Mouse (Mus musculus) macrophage (primary cell): ENCODE measurements around the gene Adam4. TPM values are rescaled to one million over a fixed set of nuclear protein-coding genes. Genes with fewer than 3 reads are reported as not detected.
"Not testable (repeated sequence)": the region's sequence is repeated elsewhere in the genome, so short reads cannot be mapped to it uniquely, and the experiment has no call there.

Experiments
- H3K27ac ChIP-seq: fragments of 350-480 bp; formaldehyde crosslinking; 2 replicates; pipeline ENCODE4 v1.9.0; 2021
- H3K36me3 ChIP-seq: fragments of 350-480 bp; formaldehyde crosslinking; 2 replicates; pipeline ENCODE4 v1.9.0; 2021; ENCODE audit errors: inconsistent target
- H3K4me3 ChIP-seq: fragments of 350-480 bp; formaldehyde crosslinking; 2 replicates; pipeline ENCODE4 v1.9.0; 2021; ENCODE audit errors: inconsistent target
- H3K79me2 ChIP-seq: fragments of 350-480 bp; formaldehyde crosslinking; 2 replicates; pipeline ENCODE4 v1.9.0; 2021; ENCODE audit errors: inconsistent target
- WGBS: methylation state at CpG from one replicate; pipeline ENCODE4 v1.1.7; 2026; ENCODE audit warnings: inconsistent platforms; ENCODE audit not compliant: missing documents; 5-methylcytosine and 5-hydroxymethylcytosine counted together
- polyA plus RNA-seq: library from polyadenylated mRNA; stranded (reverse); fragments of 250-400 nt; gene quantifications from 3 replicates; pipeline ENCODE4 v1.2.4, GENCODE M21; 2018; ENCODE audit warnings: inconsistent platforms
- total RNA-seq, 78 experiments: library from RNA; depleted of rRNA; stranded (reverse); fragments of 250-400 nt; gene quantifications; 1 replicate in 9 of 78; 2 replicates in 24 of 78; 3 replicates in 43 of 78; 4 replicates in 2 of 78; pipeline ENCODE4 v1.2.4; 2018; ENCODE audit warnings: inconsistent platforms in 56 of 78

Gene Adam4
- 10 to 100 TPM in 23 of 26 experiments, 1 to 10 TPM in 3; 4.6 to 56.6 (median 28.9) TPM for total RNA-seq (2018; cell fraction: chromatin; rRNA removed)
- total RNA-seq (2018; cell fraction: cytosol; rRNA removed): 1 to 10 TPM in 5 of 26 experiments, under 1 TPM in 21; 0.03 to 1.8 (median 0.26) TPM
- total RNA-seq (2018; cell fraction: nucleus; rRNA removed): 10 to 100 TPM in 18 of 26 experiments, 1 to 10 TPM in 8; 3.1 to 34.0 (median 14.1) TPM
- polyA plus RNA-seq: 0.24 to 0.29 TPM (median 0.25 TPM) in 3 replicates

DNA sequence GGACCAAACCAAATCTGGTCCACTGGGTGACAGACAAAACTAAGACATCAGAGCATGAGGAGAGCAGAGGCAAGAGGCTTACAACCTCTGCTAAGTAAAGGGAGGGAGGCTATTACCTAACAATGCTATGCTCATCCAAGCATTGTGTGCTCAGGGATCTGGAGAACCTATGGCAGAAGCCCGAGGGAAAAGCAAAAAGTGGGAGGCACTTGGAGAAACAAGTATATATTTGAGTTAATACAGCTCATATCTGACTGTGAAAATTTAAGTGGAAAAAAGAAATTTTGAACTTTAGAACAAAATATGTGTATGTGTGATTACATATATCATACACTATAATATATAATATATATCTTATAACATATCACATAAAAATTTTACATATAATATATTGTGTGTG is at the start of gene Adam4:
TSS of gene Adam4 (minus strand) at position 101 of the 400 bp plus-strand sequence.
- Histone ChIP-seq H3K4me3 (no peak within 1 kb of the TSS), H3K36me3 (no peaks in the 10 kb centered on the region), H3K79me2 (no peaks in the 10 kb centered on the region), H3K27ac (no peak within 1 kb of the TSS)
- WGBS: 100% methylated on average over 1 of the region's 1 CpGs

DNA sequence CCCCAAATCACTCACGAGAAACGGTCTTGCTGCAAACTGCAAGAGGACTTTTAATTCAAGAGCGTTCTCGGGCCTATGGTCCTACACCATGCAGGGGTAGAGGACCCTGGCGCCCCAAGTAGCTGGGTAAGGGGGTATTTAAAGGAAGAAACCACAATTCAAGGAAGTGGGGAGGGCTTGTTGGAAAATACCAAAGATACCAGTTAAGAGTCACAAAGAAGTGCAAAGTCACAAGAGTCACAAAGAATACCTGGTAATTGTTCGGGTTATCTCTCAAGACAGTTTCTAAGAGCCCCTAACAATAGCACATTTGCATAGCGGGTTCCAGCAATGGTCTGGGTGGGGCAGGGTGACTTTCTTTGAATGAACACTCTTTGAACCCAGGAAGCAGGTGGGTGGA is 37.3 kb upstream of the Adam4 start:
- 100% methylated on average over 7 of the region's 7 CpGs for WGBS
- H3K27ac ChIP-seq, H3K79me2 ChIP-seq, H3K36me3 ChIP-seq, H3K4me3 ChIP-seq: not testable (repeated sequence)

- not testable (repeated sequence) for H3K4me3 ChIP-seq, H3K79me2 ChIP-seq, H3K27ac ChIP-seq, H3K36me3 ChIP-seq
- 94% methylated on average over 9 of the region's 9 CpGs for WGBS
These were observed 17.2 kb upstream of the Adam4 start for GRCm38 (mm10) chr12:81438985-81439384.

GRCm38 (mm10) chr12:81434778-81435177 is 13.0 kb upstream of the Adam4 start:
- H3K4me3 ChIP-seq, H3K36me3 ChIP-seq, H3K79me2 ChIP-seq, H3K27ac ChIP-seq: not testable (repeated sequence)
- WGBS: 94% methylated on average over 2 of the region's 2 CpGs

GRCm38 (mm10) chr12:81413211-81413610 is 8.5 kb downstream of the Adam4 start:
- H3K4me3 ChIP-seq: no peak overlapping the region
- H3K79me2 ChIP-seq: no peaks in the 10 kb centered on the region
- H3K27ac ChIP-seq: no peak overlapping the region
- 35% methylated on average over 2 of the region's 3 CpGs for WGBS
- H3K36me3 ChIP-seq: no peaks in the 10 kb centered on the region

DNA sequence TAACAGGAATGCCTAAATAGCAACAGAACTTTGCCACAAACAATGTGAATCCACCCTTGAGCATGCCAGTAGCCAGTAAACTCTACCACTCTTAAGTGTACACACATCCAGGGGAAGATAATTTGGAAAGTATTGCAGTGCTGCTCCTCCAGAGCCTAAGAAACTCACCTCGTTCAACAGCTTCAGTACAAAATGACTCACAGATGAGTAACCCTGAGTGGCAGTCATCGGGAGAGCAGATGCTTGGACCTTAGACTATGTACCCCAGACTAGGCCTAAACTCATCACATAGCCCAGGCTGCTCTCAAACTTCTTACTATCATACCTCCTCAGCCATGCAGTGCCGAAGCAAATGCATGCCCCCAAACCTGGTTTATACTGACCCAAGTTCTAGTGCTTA is 12.8 kb downstream of the Adam4 start:
- Histone ChIP-seq H3K4me3 (no peak overlapping the region), H3K27ac (no peak overlapping the region), H3K79me2 (no peaks in the 10 kb centered on the region), H3K36me3 (no peaks in the 10 kb centered on the region)
- WGBS: 94% methylated on average over 3 of the region's 3 CpGs

GRCm38 (mm10) chr12:81402187-81402586 is 19.6 kb downstream of the Adam4 start:
- Histone ChIP-seq H3K27ac (no peak overlapping the region), H3K36me3 (no peaks in the 10 kb centered on the region), H3K79me2 (no peaks in the 10 kb centered on the region), H3K4me3 (no peak overlapping the region)
- WGBS: 36% methylated on average over 1 of the region's 1 CpGs

DNA sequence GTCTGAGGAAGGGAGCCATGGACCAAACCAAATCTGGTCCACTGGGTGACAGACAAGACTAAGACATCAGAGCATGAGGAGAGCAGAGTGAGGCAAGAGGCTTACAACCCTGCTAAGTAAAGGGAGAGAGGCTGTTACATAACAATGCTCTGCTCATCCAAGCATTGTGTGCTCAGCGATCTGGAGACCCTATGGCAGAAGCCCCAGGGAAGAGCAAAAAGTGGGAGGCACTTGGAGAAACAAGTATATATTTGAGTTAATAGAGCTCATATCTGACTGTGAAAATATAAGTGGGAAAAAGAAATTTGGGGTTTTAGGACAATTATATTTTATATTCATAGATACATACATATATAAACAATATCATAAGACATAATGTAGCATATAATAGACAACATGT is 42.4 kb downstream of the Adam4 start, which contains the start of gene Gm4787:
TSS of gene Gm4787 (minus strand) at position 101 of the 400 bp plus-strand sequence.
- H3K36me3 ChIP-seq, H3K4me3 ChIP-seq, H3K27ac ChIP-seq, H3K79me2 ChIP-seq: not testable (repeated sequence)
- WGBS: 100% methylated on average over 1 of the region's 1 CpGs

Other genes starting within 250 kb of the Adam4 start
- not detected in 3 replicates for gene Slc8a3, start 88.8 kb downstream of the Adam4 start, polyA plus RNA-seq
- 0.24 to 0.38 TPM (median 0.27 TPM) in 3 replicates for gene Gm4787, start 42.5 kb downstream of the Adam4 start, polyA plus RNA-seq
- 69.6 to 85.4 TPM (median 80.5 TPM) in 3 replicates for gene Cox16, start 63.2 kb upstream of the Adam4 start, polyA plus RNA-seq
- 3.1 to 6.0 TPM (median 4.3 TPM) in 3 replicates for gene Gm20498, start 111.0 kb upstream of the Adam4 start, polyA plus RNA-seq
- 20.4 to 32.5 TPM (median 20.7 TPM) in 3 replicates for gene Synj2bp, start 111.0 kb upstream of the Adam4 start, polyA plus RNA-seq
- 0.04 TPM in 1 of 3 replicates, not detected in the others for gene Adam21, start 146.5 kb upstream of the Adam4 start, polyA plus RNA-seq
- 26.4 to 35.2 TPM (median 31.3 TPM) in 3 replicates for gene Med6, start 173.1 kb upstream of the Adam4 start, polyA plus RNA-seq
- gene Ttc9, start 209.3 kb upstream of the Adam4 start, polyA plus RNA-seq: 0.20 TPM in 1 of 3 replicates, not detected in the others